Mouse (Mus musculus) embryonic facial prominence, embryonic 10.5 days (tissue): Measurements from ENCODE around the gene Vwa5b1. TPM values are rescaled to one million over a fixed set of nuclear protein-coding genes. Genes with fewer than 3 reads are reported as not detected.

Experiments used
- DNase-seq: peaks from one replicate; pipeline ENCODE4 v3.0.0-alpha.2; 2017; ENCODE audit warnings: low spot score
- H3K27ac ChIP-seq: fragments of 300-500 bp; sonication (generic); replicated peaks from 2 replicates; pipeline ENCODE4 v1.5.1; 2016; ENCODE audit warnings: mild to moderate bottlenecking
- H3K27me3 ChIP-seq: fragments of 300-500 bp; sonication (generic); replicated peaks from 2 replicates; pipeline ENCODE4 v1.6.1; 2016; ENCODE audit warnings: low read depth, mild to moderate bottlenecking; ENCODE audit not compliant: poor library complexity, severe bottlenecking
- H3K36me3 ChIP-seq: fragments of 300-500 bp; sonication (generic); replicated peaks from 2 replicates; pipeline ENCODE4 v1.6.1; 2016; ENCODE audit warnings: mild to moderate bottlenecking, moderate library complexity
- H3K4me1 ChIP-seq: fragments of 300-500 bp; sonication (generic); 2 replicates; pipeline ENCODE4 v1.6.1; 2016
- H3K4me3 ChIP-seq: fragments of 300-500 bp; sonication (generic); 2 replicates; pipeline ENCODE4 v1.5.1; 2016; ENCODE audit warnings: mild to moderate bottlenecking, moderate library complexity
- H3K9me3 ChIP-seq: fragments of 300-500 bp; sonication (generic); 2 replicates; pipeline ENCODE4 v1.6.1; 2016; ENCODE audit warnings: mild to moderate bottlenecking
- WGBS: fragments of 180-500 bp; shearing (Covaris S2); methylation state at CpG from one replicate; pipeline ENCODE4 v1.1.7; 2016; 5-methylcytosine and 5-hydroxymethylcytosine counted together
- polyA plus RNA-seq: library from polyadenylated mRNA; unstranded; fragments of >200 nt; fragmentation: Nextera tagmentation; extraction: Ambion mirVana; gene quantifications from 2 replicates; pipeline ENCODE4 v1.2.1, GENCODE M21; 2016

The Vwa5b1 gene
- 0.10 and 0.14 TPM in 2 replicates for polyA plus RNA-seq

GRCm38 (mm10) chr4:138635428-138636145 is at the start of gene Vwa5b1:
Gene Vwa5b1 (minus strand): TSS chr4:138635884.
- no peaks in the 10 kb centered on the region for H3K9me3 ChIP-seq
- 0 out of 2 replicates have a peak, but pooled peaks cover 9% of the 10 kb centered on the region for H3K27me3 ChIP-seq
- peaks cover 26% of the 10 kb centered on the region for H3K4me1 ChIP-seq
- H3K4me3 ChIP-seq: peak within 1 kb of the TSS; percentile 19; the same call in 1 of the 2 replicates
- 19% methylated on average over 8 of the region's 8 CpGs for WGBS
- peak; percentile 73 for DNase-seq
- peak within 1 kb of the TSS; percentile 40; the same call in 1 of the 2 replicates for H3K27ac ChIP-seq
- H3K36me3 ChIP-seq: no peaks in the 10 kb centered on the region

- DNase-seq: no peak
- H3K4me3 ChIP-seq: no peak overlapping the region
These were observed 47.1 kb upstream of the Vwa5b1 start for GRCm38 (mm10) chr4:138682760-138683159.

GRCm38 (mm10) chr4:138680124-138680523 is 44.4 kb upstream of the Vwa5b1 start:
- H3K36me3 ChIP-seq: no peaks in the 10 kb centered on the region
- DNase-seq: no peak
- WGBS: 80% methylated on average over 4 of the region's 4 CpGs
- H3K27ac ChIP-seq: no peak overlapping the region
- no peak overlapping the region for H3K4me3 ChIP-seq
- peaks cover 28% of the 10 kb centered on the region for H3K4me1 ChIP-seq
- no peaks in the 10 kb centered on the region for H3K9me3 ChIP-seq
- peaks cover 32% of the 10 kb centered on the region for H3K27me3 ChIP-seq

More at GRCm38 (mm10) chr4:138682760-138683159, 47.1 kb upstream of the Vwa5b1 start:
- no peak overlapping the region for H3K27ac ChIP-seq
- H3K9me3 ChIP-seq: no peaks in the 10 kb centered on the region
- H3K27me3 ChIP-seq: peaks cover 37% of the 10 kb centered on the region
- peaks cover 25% of the 10 kb centered on the region for H3K4me1 ChIP-seq
- no peaks in the 10 kb centered on the region for H3K36me3 ChIP-seq
- WGBS: 59% methylated on average over 2 of the region's 2 CpGs

- peak; percentile 49 for DNase-seq
- WGBS: 23% methylated on average over 16 of the region's 16 CpGs
- 0 out of 2 replicates have a peak overlapping the region, but pooled peaks have one; percentile 12 for H3K4me3 ChIP-seq
- H3K27me3 ChIP-seq: peaks cover 18% of the 10 kb centered on the region
- no peaks in the 10 kb centered on the region for H3K9me3 ChIP-seq
- H3K27ac ChIP-seq: no peak overlapping the region
- peaks cover 7% of the 10 kb centered on the region for H3K4me1 ChIP-seq
- no peaks in the 10 kb centered on the region for H3K36me3 ChIP-seq
These were observed 41.9 kb upstream of the Vwa5b1 start for GRCm38 (mm10) chr4:138677579-138677978.

GRCm38 (mm10) chr4:138676480-138676879 is 40.8 kb upstream of the Vwa5b1 start:
- H3K9me3 ChIP-seq: no peaks in the 10 kb centered on the region
- H3K27me3 ChIP-seq: peaks cover 18% of the 10 kb centered on the region
- H3K4me3 ChIP-seq: no peak overlapping the region
- DNase-seq: peak; percentile 72
- no peak overlapping the region for H3K27ac ChIP-seq
- peaks cover 5% of the 10 kb centered on the region for H3K4me1 ChIP-seq
- 14% methylated on average over 16 of the region's 16 CpGs for WGBS
- H3K36me3 ChIP-seq: no peaks in the 10 kb centered on the region

- H3K4me1 ChIP-seq: no peaks in the 10 kb centered on the region
- H3K27ac ChIP-seq: no peak overlapping the region
- peaks cover 10% of the 10 kb centered on the region for H3K27me3 ChIP-seq
- no peak for DNase-seq
- H3K4me3 ChIP-seq: no peak overlapping the region
- WGBS: 75% methylated on average over 4 of the region's 4 CpGs
- H3K36me3 ChIP-seq: no peaks in the 10 kb centered on the region
- H3K9me3 ChIP-seq: no peaks in the 10 kb centered on the region
These were observed 36.5 kb upstream of the Vwa5b1 start for GRCm38 (mm10) chr4:138672160-138672559.

- no peaks in the 10 kb centered on the region for H3K36me3 ChIP-seq
- H3K4me3 ChIP-seq: no peak overlapping the region
- peaks cover 5% of the 10 kb centered on the region; the same call in 1 of the 2 replicates for H3K27me3 ChIP-seq
- H3K9me3 ChIP-seq: no peaks in the 10 kb centered on the region
- 83% methylated on average over 11 of the region's 11 CpGs for WGBS
- H3K27ac ChIP-seq: no peak overlapping the region
- H3K4me1 ChIP-seq: no peaks in the 10 kb centered on the region
- DNase-seq: no peak
These were observed 34.6 kb upstream of the Vwa5b1 start for GRCm38 (mm10) chr4:138670093-138670889.

- Histone ChIP-seq H3K4me1 (no peaks in the 10 kb centered on the region), H3K4me3 (no peak overlapping the region), H3K9me3 (no peaks in the 10 kb centered on the region), H3K27me3 (peaks cover 5% of the 10 kb centered on the region; the same call in 1 of the 2 replicates), H3K36me3 (no peaks in the 10 kb centered on the region), H3K27ac (no peak overlapping the region)
- WGBS: 79% methylated on average over 10 of the region's 10 CpGs
- DNase-seq: no peak
These were observed 30.8 kb upstream of the Vwa5b1 start for GRCm38 (mm10) chr4:138666521-138666920.

- WGBS: 76% methylated on average over 11 of the region's 11 CpGs
- H3K4me1 ChIP-seq: no peaks in the 10 kb centered on the region
- no peaks in the 10 kb centered on the region for H3K27me3 ChIP-seq
- no peaks in the 10 kb centered on the region for H3K36me3 ChIP-seq
- no peaks in the 10 kb centered on the region for H3K9me3 ChIP-seq
- no peak overlapping the region for H3K4me3 ChIP-seq
- no peak for DNase-seq
- no peak overlapping the region for H3K27ac ChIP-seq
These were observed 24.4 kb upstream of the Vwa5b1 start for GRCm38 (mm10) chr4:138659936-138660602.

GRCm38 (mm10) chr4:138653056-138653455 is 17.4 kb upstream of the Vwa5b1 start:
- Histone ChIP-seq H3K27me3 (no peaks in the 10 kb centered on the region), H3K4me3 (no peak overlapping the region), H3K9me3 (no peaks in the 10 kb centered on the region), H3K4me1 (peaks cover 17% of the 10 kb centered on the region), H3K36me3 (no peaks in the 10 kb centered on the region), H3K27ac (no peak overlapping the region)
- peak; percentile 30 for DNase-seq
- WGBS: 46% methylated on average over 6 of the region's 6 CpGs

GRCm38 (mm10) chr4:138651881-138652280 is 16.2 kb upstream of the Vwa5b1 start:
- no peaks in the 10 kb centered on the region for H3K27me3 ChIP-seq
- H3K9me3 ChIP-seq: no peaks in the 10 kb centered on the region
- DNase-seq: no peak
- no peak overlapping the region for H3K27ac ChIP-seq
- 90% methylated on average over 4 of the region's 4 CpGs for WGBS
- H3K4me3 ChIP-seq: no peak overlapping the region
- peaks cover 21% of the 10 kb centered on the region for H3K4me1 ChIP-seq
- H3K36me3 ChIP-seq: no peaks in the 10 kb centered on the region

GRCm38 (mm10) chr4:138648096-138648635 is 12.5 kb upstream of the Vwa5b1 start:
- Histone ChIP-seq H3K27ac (no peak overlapping the region), H3K36me3 (no peaks in the 10 kb centered on the region), H3K9me3 (no peaks in the 10 kb centered on the region), H3K4me3 (no peak overlapping the region), H3K27me3 (no peaks in the 10 kb centered on the region), H3K4me1 (peaks cover 19% of the 10 kb centered on the region)
- peak; percentile 35 for DNase-seq
- WGBS: 65% methylated on average over 3 of the region's 3 CpGs
